Mouse (Mus musculus): ENCODE measurements at regions not wholly inside any gene's neighbourhood (a gene's known extent, or its start where the extent isn't known, plus 50 kb on each side); places are given as distances from the start of the nearest gene placed in this dataset.

DNA sequence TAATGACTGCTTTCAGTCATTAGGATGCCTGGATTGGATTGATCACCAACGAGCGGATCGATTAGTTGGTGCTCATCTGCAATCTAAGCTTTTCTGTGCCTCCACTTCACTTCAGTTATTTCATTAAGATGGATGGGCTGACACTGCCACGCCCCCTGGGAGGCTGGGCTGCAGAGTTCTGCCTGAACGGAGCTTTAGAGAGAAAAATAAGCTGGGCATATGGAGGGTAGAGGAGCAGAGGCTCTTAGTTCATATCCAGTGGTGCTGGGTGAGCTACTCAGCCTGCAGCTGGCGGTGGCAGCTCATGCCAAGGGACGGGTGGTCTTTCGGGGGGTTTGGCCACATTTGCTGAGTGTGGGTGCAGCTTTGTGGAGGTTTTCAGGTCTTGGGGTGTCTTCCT lies 256.4 kb upstream of the Dusp10 start:
- DNase-seq = no peak

DNA sequence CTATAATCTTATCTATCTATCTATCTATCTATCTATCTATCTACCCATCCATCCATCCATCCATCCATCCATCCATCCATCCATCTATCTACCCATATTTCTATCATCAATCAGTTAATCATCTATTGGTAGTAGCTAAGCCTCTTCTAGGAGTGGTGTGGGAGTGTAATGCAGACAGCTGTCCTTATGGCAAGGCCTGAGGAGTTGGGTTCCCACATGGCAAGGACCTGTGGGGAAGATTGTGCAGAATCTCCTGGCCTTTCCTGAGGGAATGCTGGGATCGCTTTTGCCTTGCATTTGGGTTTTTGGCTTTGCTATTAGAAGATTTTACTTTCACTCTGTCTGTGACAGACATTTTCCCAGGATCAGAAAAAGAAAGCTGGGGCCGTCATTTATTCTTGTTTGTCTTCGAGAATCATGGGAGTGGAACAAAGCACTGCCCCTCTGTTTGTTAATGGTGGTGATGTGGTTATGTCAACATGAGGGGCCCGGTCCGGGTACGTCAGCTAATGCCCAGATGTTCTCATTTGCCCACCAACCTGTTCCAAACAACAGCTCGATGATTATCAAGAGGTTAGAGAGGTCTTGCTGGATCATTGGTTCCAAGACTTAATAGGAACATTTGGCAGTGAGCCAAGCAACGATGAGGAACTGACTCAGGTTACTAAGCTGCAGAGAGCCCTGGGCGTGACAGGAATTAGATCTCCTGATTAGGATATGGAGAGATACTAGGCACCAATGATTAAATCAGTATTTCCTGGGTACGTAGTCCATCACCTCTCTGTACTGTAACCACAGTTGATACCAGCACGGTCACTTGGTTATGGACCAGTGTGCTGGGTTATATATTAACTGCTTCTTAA lies 249.0 kb upstream of the Dusp10 start:
- DNase-seq = no peak

DNA sequence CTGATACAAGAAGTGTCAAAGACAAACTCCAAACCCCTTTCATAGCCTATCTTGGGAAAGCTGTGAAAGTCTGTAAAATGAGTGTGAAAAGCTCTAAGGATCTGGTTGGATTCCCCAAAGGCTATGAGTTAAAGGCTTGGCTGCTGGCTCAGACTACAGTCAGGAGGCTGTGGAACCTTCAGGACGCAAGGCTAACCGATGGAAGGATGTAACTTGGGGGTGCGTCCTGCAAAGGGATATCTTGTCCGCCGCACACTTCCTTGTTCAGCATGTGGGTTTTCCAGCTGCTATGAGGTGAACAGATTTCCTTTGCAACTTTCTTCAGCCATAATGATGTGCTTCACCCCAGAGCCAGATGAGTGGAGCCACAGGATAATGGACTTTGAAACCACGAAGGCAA lies 240.3 kb upstream of the Dusp10 start:
- DNase-seq = no peak

DNA sequence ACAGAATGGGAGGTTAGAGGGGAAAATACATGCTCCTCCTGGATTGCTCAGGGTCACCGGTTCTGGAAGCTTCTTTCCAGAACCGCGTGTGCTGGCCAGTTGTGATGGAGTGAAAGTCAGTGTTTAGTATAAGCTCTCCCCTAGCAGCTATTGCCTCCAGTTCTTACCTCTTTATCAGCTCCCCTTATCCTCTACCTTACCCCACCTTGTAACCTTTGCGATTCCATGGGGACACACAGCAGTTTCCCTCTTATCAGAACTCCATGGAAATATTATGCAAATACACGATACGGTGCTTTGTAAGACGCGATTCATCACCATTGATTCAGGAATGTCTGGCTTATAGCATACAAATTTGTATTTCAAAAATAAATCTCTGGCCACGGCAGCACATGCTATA lies 232.9 kb upstream of the Dusp10 start:
- DNase-seq = no peak

DNA sequence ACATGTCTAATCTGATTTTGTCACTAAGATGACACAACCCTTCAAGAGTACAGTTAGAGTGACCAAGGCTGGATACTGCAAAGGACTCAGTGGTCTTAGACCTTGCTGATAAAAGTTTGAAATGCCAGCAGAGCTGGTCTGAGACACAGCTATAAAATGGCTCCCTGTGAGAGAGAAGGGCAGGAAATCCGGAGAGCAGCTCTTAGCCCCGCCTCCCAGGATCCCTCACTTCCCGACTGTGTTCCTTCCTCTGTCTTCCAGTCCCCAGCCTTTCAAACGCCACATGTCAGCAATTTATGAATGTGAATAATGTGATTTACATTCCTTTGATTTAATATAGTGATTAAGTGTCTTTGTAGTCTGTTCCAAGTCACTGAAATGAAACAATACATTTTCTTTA lies 232.3 kb upstream of the Dusp10 start:
- no peak for DNase-seq

DNA sequence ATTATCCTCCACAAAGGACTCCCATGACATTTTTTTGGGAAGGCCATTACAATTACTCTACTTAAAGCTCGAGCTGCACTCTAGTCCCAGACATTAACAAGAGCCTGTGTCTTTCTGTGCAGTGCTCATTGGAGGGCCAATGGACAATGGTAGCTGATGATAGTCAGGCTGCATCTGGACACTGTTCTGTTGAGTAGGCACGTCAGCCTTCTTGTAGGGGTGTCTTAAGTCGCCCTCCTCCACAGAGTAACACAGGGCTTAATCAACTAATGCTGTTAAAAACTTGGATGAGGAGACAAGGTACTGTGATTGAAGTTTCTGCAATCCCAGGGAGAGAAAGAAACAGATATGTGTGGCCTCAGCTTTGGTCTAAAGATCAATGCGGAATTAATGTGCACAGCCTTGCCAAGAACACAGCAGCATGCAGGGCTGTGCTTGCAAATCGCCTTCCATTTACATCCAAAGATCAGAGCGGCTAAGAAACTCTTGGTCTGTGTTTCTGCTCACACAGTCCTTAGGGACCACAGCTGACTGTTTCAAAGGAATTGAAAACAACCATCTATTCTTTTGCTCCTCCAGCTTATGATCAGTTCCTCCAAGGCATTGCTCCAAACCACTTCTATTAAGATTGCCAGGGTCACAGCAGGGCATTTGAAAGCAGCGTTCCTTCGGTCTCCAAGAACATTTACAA lies 229.5 kb upstream of the Dusp10 start:
- DNase-seq = no peak

DNA sequence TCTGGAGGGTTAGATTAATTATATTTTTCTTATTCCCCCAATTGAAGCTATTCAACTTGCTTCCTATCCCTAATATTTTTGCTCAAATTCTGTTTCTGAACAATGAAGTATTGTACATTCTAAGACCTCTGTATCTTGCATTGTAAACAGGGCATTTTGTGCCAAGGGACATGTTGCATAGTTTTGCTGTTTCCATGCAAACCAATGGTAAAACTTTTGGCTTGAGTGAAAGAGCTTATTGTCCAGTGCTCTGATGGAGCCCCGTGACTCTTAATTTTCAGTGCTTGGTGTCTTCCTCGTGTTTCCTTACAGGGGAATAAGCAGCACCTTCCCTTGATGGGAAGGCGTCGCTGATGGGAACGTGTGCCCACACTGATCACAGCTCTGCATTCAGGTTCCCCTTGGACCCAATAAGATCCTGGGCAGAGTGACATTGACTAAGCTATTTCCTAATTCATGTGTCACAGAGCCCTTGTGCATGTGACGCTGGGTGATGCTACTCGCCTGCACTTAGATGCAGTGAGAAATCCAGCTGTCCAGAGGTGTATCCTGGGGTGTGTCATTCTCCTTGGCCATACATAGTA lies 220.8 kb upstream of the Dusp10 start:
- no peak for DNase-seq

DNA sequence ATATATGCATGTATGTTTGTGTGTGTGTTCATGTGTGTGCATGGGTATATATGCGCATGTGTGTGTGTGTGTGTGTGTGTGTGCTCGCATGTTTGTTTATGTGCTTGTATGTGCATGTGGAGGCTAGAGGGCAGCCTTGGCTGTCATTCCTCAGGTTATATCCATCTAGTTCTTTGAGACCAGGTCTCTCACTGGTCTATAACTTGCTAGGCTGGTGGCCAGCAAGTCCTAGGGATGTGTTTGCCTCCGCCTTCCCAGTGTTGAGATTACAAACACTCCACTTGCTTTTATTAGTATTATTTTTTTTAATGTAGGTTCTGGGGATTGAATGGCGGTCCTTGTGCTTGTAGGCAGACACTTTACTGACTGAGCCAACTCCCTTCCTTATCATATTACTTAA lies 219.8 kb upstream of the Dusp10 start:
- DNase-seq = no peak

DNA sequence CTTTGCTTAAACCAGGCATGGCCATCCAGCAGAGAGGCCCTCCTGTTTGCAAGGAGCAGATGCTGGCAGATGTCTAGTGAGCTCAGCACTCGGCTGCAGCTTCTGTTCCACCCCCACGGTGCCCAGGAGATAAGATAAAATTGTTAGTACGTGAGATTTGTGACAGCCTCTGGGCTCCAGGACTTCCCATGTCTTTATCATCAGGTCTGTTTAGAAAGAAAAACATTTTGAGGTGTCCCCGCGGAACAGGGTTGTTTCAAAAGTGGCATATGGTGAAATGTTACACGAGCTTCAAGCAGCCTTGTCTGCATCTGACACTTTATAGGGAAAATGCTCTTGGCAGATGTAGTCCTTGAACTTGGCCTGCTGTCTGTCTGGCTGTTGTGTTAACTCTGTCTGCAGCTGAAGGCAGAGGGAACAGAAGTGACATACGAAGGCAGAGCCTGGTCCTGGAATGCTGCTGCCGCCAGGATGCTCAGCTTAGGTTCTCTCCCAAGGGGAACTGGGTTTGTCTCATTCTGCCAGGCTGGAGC lies 219.1 kb upstream of the Dusp10 start:
- DNase-seq = no peak

DNA sequence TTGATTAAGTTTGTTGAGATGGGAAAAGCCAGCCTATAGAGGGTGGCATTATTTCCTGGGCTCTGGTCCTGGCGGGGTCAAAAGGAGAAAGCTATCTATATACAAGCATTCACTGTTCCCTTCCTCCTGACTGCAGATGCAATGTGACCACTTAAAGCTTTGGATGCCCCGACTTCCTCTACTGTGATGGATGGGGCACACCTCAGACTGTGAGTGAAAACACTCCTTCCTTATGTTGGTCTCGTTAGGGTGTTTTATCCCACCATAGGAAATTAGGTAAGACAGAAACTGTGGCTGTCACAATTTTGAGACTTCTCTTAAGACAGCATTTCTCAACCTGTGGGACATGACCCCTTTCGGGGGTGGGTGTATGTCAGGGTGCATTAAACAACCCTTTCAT lies 210.8 kb upstream of the Dusp10 start:
- DNase-seq = no peak

DNA sequence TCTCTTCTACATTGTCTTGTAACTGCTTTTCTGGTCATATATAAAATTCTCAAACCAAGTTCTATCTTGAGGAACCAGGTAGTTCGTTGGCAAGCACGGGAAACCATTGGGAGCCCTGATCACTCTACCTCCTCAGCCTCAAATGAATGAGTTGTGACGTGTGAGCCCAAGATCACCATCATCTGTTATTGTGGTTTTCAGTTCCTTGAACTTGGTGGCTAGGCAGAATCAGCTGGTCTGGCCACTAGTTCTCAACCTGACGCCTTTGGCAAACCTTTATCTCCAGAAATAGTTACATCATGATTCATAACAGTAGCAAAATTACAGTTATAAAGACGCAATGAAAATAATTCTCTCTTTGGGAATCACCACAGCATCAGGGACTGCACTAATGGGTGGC lies 209.7 kb upstream of the Dusp10 start:
- DNase-seq = no peak

DNA sequence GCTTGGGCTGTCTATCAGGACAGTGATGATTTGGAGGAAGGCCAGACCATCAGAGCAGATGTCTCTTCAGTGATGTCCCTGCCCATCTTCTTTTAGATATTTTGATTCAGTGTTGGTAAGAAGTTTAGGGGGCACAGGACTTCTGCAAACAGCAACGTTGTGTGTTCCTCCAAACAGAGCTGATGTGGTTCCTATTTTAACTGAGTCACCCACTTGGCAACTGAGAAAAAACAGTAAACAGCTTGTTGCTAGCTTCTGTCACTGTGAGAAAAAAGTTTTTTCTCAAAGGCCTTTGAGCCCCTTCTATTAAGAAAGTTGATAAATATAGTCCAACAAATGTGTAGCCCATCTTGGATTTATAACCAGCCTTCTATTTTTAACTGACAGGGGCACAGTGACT lies 209.3 kb upstream of the Dusp10 start:
- no peak for DNase-seq

DNA sequence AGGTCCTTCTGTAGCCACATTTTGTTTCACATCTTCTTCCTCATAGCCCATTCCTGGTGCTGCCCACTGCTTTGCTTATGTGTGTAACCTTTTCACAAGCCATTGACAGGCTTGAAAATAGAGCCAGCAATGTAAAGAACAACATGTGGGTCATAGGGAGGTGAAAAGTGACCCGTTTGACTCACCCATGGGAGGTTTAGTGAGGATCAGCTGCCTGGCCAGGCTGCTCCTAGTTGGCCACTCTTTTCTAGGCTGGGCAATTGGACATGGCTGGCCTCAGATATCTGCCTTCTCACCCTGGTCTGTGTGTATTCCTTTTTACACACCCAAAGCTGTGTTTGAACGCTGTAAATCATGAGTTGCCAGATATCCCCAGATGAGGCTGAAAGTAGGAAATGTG lies 208.8 kb upstream of the Dusp10 start:
- no peak for DNase-seq

DNA sequence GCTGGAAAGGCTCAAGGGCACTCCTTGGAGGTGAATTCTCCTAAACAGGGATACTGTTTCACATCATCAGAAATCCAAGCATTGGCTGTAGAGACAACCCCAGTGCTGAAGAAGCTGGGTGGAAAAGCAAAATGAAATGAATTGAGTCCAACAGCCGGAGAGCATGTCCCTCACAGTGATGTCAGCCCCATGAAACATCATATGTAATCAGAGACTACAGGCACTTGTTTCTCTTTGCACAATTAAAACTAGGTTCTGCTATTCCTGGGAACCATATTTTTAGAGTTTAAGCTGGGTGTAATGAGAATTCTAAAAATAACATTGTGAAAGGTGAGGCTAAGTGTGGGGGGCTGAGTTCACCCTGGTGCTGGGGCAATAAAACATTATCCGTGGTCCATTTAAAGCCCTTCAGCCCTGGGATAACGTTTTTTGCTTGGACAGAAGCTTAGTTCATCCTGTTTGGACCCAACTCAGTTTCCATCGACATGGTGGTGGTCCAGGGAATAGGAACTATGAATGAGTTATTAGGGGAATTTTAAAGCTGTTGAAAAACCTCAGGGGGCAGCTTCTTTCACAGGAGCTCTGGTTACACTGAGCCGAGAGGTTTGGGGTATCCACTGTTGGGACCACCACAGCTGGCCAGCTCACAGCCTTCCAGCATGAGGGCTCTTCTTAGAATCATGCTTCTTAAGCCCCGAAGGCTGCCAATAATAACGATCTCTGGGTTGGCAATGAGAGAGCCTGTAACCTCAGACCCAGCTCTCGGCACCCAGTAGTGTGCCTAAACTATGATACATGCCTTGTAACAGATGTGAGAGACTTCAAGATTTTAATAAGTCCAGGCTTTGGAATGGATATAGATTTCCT lies 206.0 kb upstream of the Dusp10 start:
- no peak for DNase-seq

DNA sequence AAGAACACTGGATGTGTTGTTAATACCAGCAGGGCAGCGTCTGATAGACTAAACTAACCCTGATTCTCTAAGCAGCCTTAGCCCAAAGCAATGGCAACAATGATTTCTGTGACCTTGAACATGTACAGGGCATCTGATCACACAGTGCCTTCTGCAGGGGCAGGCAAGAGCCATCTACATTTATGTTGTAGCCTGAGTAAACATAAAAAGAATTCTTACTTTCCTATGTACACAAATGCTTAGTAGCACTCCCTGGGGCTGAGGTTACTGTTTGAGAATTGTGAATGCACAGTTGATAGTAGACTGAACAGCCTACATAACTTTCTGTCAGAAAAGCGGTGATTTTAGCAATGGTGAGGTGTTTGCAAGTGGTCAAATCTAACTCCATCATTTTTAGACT lies 204.9 kb upstream of the Dusp10 start:
- no peak for DNase-seq

DNA sequence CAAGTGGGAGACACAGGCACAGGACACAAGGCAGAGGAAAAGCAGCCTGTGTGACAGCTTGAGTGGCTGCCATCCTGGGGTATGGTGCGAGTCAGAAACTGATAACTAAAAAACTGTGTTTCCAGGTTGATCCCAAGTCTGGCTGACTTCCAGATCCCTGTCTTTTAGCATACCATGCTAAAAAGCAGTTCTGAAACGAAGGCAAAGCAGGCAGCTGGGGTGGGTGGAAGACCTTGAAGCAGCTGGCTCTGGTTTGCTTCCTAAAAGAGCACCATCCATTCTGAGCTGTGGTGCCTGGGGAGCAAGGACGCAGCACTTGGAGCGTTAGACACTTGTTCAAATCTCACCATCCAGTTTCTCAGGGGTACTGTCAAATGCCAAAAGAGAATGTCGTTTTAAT lies 192.5 kb upstream of the Dusp10 start:
- no peak for DNase-seq

DNA sequence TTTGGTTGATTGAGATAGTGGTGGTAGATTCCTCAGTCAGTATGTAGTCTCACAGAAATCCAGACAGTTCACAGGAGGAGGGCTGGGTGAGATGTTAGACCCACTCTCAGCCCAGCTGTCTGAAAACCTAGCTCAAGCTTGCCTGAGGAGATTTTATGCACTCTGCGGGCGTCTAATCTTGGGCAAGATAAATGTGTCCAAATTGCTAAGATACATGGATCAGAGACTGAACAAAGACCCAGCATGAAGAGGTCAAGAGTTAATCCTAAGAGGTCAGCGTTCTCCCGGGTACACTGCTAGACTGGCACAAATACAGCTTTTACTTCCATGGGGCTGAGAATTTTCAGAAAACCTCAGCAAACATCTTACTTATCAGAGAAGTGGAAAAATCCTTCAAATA lies 186.8 kb upstream of the Dusp10 start:
- no peak for DNase-seq

DNA sequence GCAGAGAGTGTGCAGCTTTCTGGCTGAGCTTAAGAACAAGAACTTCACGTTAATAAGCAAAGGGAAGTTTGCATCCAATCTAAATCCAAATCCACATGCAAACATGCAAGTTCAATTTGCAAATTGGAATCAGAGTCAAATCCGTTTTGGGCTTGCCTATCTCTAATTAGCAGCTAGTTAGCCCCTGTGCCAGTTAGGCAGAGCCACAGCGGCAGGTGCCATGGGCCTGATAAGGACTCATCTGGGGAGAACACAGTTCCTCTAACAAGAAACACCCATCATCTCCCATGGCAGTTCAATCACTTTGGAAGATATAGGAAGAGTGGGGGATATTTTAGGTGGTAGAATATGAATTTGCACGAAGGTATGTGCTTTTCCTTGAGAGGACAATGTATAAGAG lies 168.0 kb upstream of the Dusp10 start:
- no peak for DNase-seq

DNA sequence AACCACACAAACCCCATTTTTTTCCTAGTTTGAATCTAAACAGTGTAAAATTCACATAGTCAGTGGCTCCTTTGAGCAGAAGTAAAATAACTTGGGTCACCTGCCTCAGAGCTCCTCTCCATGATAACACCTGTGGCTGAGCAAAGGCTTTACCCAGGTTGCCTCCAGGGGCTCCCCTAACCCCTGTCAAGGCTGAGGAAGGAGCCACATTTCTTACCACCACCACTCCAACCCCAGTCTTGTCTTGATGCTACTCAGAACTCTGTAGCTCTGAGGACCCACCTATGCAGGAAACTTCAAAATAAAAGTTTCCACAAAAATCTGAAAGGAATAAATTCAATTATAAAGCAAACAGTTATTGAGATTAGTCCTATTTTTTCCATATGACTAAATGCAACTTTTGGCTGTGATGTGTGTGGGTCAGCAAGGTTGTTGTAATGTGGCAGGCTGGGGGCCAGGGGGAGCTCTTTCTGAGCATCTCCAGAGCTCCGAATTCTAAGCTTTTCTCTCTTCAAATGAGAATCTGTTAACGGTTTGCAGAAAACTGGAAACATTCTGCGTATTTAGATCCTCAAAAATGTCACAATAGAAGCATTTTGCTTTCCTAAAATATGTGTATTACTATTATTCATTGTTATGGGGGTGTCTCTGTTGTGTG lies 159.0 kb upstream of the Dusp10 start:
- DNase-seq = peak in 1 of 2 experiments; percentile 7

DNA sequence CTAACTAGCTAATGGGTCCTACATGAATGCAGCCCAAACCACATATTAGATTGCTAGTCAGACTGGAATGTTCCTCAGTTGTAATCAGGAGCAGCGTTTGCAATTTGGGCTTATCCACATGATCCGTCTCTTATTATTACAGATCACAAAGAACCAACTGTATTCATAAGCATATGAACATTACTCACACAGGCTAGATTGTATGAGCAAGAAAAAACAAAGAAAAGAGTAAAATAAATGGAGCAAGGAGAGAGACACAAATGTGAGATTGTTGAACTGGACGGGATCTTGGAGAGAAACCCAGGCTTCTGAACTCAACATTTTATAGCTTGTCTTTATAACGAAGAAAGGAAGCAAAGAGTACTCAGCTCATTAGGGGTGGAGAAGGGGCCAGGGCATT lies 148.0 kb upstream of the Dusp10 start:
- DNase-seq = no peak

DNA sequence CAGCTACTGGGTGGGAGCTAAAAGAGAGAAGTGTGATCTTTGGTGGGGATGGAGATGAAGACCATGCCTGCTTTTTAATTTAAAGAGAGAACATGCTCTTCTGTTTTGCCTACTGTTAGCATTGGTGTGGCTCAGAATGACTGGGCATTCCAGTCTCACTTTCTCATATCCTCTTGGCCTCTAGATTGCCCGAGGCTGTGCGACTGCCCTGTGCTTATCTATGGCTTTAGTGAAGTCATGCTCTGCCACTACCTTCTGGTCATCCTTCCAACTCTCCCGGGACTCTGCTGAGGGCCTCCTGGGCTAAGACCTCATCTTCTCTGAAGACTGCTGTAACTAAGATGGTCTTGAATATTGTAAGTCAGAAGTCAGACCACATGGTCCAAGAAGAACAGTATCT lies 147.5 kb upstream of the Dusp10 start:
- DNase-seq = no peak

DNA sequence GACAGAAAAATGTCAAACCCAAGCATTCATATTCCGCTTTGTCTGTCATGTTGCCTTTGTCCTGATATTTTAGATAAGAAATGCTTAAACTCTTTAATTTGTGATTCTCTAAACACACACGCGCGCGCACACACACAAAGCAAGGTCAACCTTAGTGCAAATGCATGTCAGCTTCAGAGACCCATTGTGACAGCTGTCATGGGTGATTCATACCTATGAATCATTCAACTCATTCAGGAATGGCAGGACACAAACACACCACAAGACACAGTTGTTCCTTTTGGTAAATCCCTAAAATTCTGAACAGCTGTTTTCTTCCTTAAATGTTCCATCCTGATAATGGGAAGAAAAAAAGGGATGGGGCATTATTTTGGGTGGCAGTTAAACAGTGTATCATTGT lies 144.1 kb upstream of the Dusp10 start:
- no peak for DNase-seq

DNA sequence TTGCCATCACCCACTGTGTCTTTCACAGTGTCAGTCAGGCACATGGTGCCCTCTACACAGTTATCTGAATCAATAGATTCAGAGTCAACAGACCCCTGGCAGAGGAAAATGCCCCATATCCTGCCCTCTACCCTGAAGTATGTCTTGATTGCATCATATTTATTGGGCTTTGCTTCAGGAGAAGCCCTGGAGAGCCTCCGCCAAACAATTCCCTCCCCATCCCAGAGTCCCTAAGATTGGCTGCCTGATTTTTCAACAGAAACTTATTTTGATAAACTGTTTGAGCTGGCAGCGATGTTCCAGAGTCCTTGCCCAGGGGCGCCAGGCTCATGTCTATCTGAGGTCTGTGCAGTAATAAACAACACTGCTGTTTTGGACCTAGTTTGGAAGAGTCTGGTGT lies 117.2 kb upstream of the Dusp10 start:
- DNase-seq = no peak
